Mouse (Mus musculus) kidney, adult 2 months (tissue): Measurements from ENCODE around the gene Miip.
"Not testable (repeated sequence)": the region's sequence is repeated elsewhere in the genome, so short reads cannot be mapped to it uniquely, and the experiment has no call there.

Source experiments
- CTCF ChIP-seq: fragments of 200-500 bp; conservative IDR thresholded peaks from 2 replicates; pipeline ENCODE4 v1.5.1; 2011; ENCODE audit warnings: low read depth, mild to moderate bottlenecking, control low read depth, low read length, moderate library complexity, mixed read lengths; ENCODE audit not compliant: insufficient read depth, insufficient read length
- POLR2A ChIP-seq: fragments of 200-500 bp; IDR thresholded peaks from one replicate; pipeline ENCODE4 v1.6.1; 2011; ENCODE audit warnings: low read depth, low read length, control low read depth

GRCm38 (mm10) chr4:147819659-147820058 lies 49.0 kb downstream of the Miip start:
- TF ChIP-seq CTCF, POLR2A: not testable (repeated sequence)
